Mouse (Mus musculus) limb, embryonic 15.5 days (tissue): ENCODE results near the gene Gpn1. TPM values are rescaled to one million over a fixed set of nuclear protein-coding genes. Genes with fewer than 3 reads are reported as not detected.
"Not testable (repeated sequence)": the region's sequence is repeated elsewhere in the genome, so short reads cannot be mapped to it uniquely, and the experiment has no call there.

ENCODE experiments used
- ATAC-seq: fragments of 200-750 bp; cut with Nextera tagmentation; 2 replicates; pipeline ENCODE4 v1.8.0; 2017; ENCODE audit warnings: low read depth, moderate TSS enrichment; ENCODE audit not compliant: insufficient number of reproducible peaks, low FRiP score, low TSS enrichment
- H3K27ac ChIP-seq: fragments of 300-500 bp; sonication (generic); 2 replicates; pipeline ENCODE4 v1.5.1; 2015; ENCODE audit warnings: moderate library complexity, mild to moderate bottlenecking, inconsistent platforms
- H3K27me3 ChIP-seq: fragments of 300-500 bp; sonication (generic); 2 replicates; pipeline ENCODE4 v1.6.1; 2015; ENCODE audit warnings: inconsistent platforms
- H3K36me3 ChIP-seq: fragments of 300-500 bp; sonication (generic); 2 replicates; pipeline ENCODE4 v1.6.1; 2015; ENCODE audit warnings: inconsistent platforms
- H3K4me1 ChIP-seq: fragments of 300-500 bp; sonication (generic); 2 replicates; pipeline ENCODE4 v1.6.1; 2015; ENCODE audit warnings: inconsistent platforms
- H3K4me2 ChIP-seq: fragments of 300-500 bp; sonication (generic); 2 replicates; pipeline ENCODE4 v1.6.1; 2015; ENCODE audit warnings: mild to moderate bottlenecking, inconsistent platforms
- H3K4me3 ChIP-seq: fragments of 300-500 bp; sonication (generic); 2 replicates; pipeline ENCODE4 v1.5.1; 2015; ENCODE audit warnings: mild to moderate bottlenecking, inconsistent platforms
- H3K9ac ChIP-seq: fragments of 300-500 bp; sonication (generic); 2 replicates; pipeline ENCODE4 v1.6.1; 2015; ENCODE audit warnings: inconsistent platforms
- H3K9me3 ChIP-seq: fragments of 300-500 bp; sonication (generic); 2 replicates; pipeline ENCODE4 v1.6.1; 2016; ENCODE audit warnings: inconsistent platforms
- WGBS: fragments of 180-500 bp; shearing (Covaris S2); methylation state at CpG from one replicate; pipeline ENCODE4 v1.1.7; 2015; 5-methylcytosine and 5-hydroxymethylcytosine counted together
- polyA plus RNA-seq: library from polyadenylated mRNA; unstranded; fragments of >200 nt; fragmentation: Nextera tagmentation; extraction: Ambion mirVana; gene quantifications from 2 replicates; pipeline ENCODE4 v1.2.1, GENCODE M21; 2015

Gpn1 gene
- polyA plus RNA-seq, 1 experiment from 2014 or later = 54.2 TPM

- WGBS = 59% methylated on average over 7 of the region's 7 CpGs
- peaks cover 4% of the 10 kb centered on the region; the same call in 1 of the 2 replicates for H3K36me3 ChIP-seq
These were observed 5.3 kb upstream of the Gpn1 start for GRCm38 (mm10) chr5:31489116-31489769.

GRCm38 (mm10) chr5:31492031-31492430 is 2.5 kb upstream of the Gpn1 start:
- no peak overlapping the region for H3K9ac ChIP-seq
- H3K4me1 ChIP-seq = peaks cover 8% of the 10 kb centered on the region
- H3K4me3 ChIP-seq = no peak overlapping the region
- H3K27me3 ChIP-seq = no peaks in the 10 kb centered on the region
- ATAC-seq = no peak
- H3K4me2 ChIP-seq = no peak overlapping the region
- H3K9me3 ChIP-seq = no peaks in the 10 kb centered on the region
- peaks cover 7% of the 10 kb centered on the region for H3K36me3 ChIP-seq
- no peak overlapping the region for H3K27ac ChIP-seq
- WGBS = 85% methylated on average over 1 of the region's 1 CpGs

More at GRCm38 (mm10) chr5:31489116-31489769, 5.3 kb upstream of the Gpn1 start:
- H3K4me2 ChIP-seq = no peak overlapping the region
- H3K4me1 ChIP-seq = no peaks in the 10 kb centered on the region
- ATAC-seq = no peak
- no peak overlapping the region for H3K4me3 ChIP-seq
- H3K9ac ChIP-seq = no peak overlapping the region
- H3K27ac ChIP-seq = no peak overlapping the region
- no peaks in the 10 kb centered on the region for H3K27me3 ChIP-seq
- no peaks in the 10 kb centered on the region for H3K9me3 ChIP-seq

- whole genome bisulfite sequencing = 86% methylated on average over 10 of the region's 10 CpGs
- no peak for ATAC-seq
- no peaks in the 10 kb centered on the region for H3K27me3 ChIP-seq
These were observed 10.3 kb downstream of the Gpn1 start for GRCm38 (mm10) chr5:31504843-31505242.

GRCm38 (mm10) chr5:31512481-31512880 is 17.9 kb downstream of the Gpn1 start:
- ATAC-seq = no peak
- WGBS = 81% methylated on average over 1 of the region's 1 CpGs

More at GRCm38 (mm10) chr5:31504843-31505242, 10.3 kb downstream of the Gpn1 start:
- no peak overlapping the region for H3K4me3 ChIP-seq
- H3K36me3 ChIP-seq = peaks cover 86% of the 10 kb centered on the region
- H3K9me3 ChIP-seq = no peaks in the 10 kb centered on the region
- no peak overlapping the region for H3K27ac ChIP-seq
- H3K4me1 ChIP-seq = no peaks in the 10 kb centered on the region
- no peak overlapping the region for H3K4me2 ChIP-seq
- H3K9ac ChIP-seq = no peak overlapping the region

GRCm38 (mm10) chr5:31520556-31520955 is 26.0 kb downstream of the Gpn1 start:
- ATAC-seq = no peak
- no peaks in the 10 kb centered on the region for H3K9me3 ChIP-seq
- peaks cover 71% of the 10 kb centered on the region for H3K36me3 ChIP-seq
- H3K27me3 ChIP-seq = no peaks in the 10 kb centered on the region
- no peak overlapping the region for H3K27ac ChIP-seq
- H3K4me3 ChIP-seq = no peak overlapping the region
- H3K9ac ChIP-seq = no peak overlapping the region
- no peak overlapping the region for H3K4me2 ChIP-seq
- 93% methylated on average over 6 of the region's 6 CpGs for WGBS
- H3K4me1 ChIP-seq = peaks cover 2% of the 10 kb centered on the region

More at GRCm38 (mm10) chr5:31512481-31512880, 17.9 kb downstream of the Gpn1 start:
- Histone ChIP-seq H3K4me2 (no peak overlapping the region), H3K4me3 (no peak overlapping the region), H3K9ac (no peak overlapping the region), H3K27ac (no peak overlapping the region), H3K9me3 (no peaks in the 10 kb centered on the region), H3K36me3 (peaks cover 91% of the 10 kb centered on the region), H3K4me1 (no peaks in the 10 kb centered on the region), H3K27me3 (no peaks in the 10 kb centered on the region)

GRCm38 (mm10) chr5:31526354-31527116 is 32.0 kb downstream of the Gpn1 start, which contains the start of gene Slc4a1ap:
Gene Slc4a1ap, plus strand, starts transcription at chr5:31526995.
- Histone ChIP-seq H3K27ac (peak within 1 kb of the TSS; percentile 88), H3K4me2 (peak within 1 kb of the TSS; percentile 93), H3K9me3 (no peaks in the 10 kb centered on the region), H3K27me3 (no peaks in the 10 kb centered on the region), H3K36me3 (peaks cover 37% of the 10 kb centered on the region), H3K4me3 (peak within 1 kb of the TSS; percentile 98), H3K4me1 (peaks cover 21% of the 10 kb centered on the region), H3K9ac (peak within 1 kb of the TSS; percentile 85)
- under 1% methylated on average over 28 of the region's 28 CpGs for WGBS
- ATAC-seq = peak; percentile 61; the same call in 1 of the 2 replicates

- Histone ChIP-seq H3K9ac (peak overlapping the region; percentile 85), H3K36me3 (peaks cover 38% of the 10 kb centered on the region), H3K4me1 (peaks cover 21% of the 10 kb centered on the region), H3K4me2 (peak overlapping the region; percentile 93), H3K27ac (peak overlapping the region; percentile 88), H3K4me3 (peak overlapping the region; percentile 98), H3K9me3 (no peaks in the 10 kb centered on the region), H3K27me3 (no peaks in the 10 kb centered on the region)
- 2% methylated on average over 40 of the region's 40 CpGs for WGBS
- no peak for ATAC-seq
These were observed 32.7 kb downstream of the Gpn1 start for GRCm38 (mm10) chr5:31527117-31527680.

GRCm38 (mm10) chr5:31527707-31528106 is 33.2 kb downstream of the Gpn1 start, which contains the start of gene Supt7l:
Gene Supt7l, minus strand, starts transcription at chr5:31527807.
- peaks cover 38% of the 10 kb centered on the region for H3K36me3 ChIP-seq
- peaks cover 21% of the 10 kb centered on the region for H3K4me1 ChIP-seq
- H3K4me3 ChIP-seq = peak within 1 kb of the TSS; percentile 98
- H3K27ac ChIP-seq = peak within 1 kb of the TSS; percentile 88
- not testable (repeated sequence) for H3K27me3 ChIP-seq, ATAC-seq, H3K9me3 ChIP-seq
- 82% methylated on average over 11 of the region's 11 CpGs for WGBS
- peak within 1 kb of the TSS; percentile 85 for H3K9ac ChIP-seq
- peak within 1 kb of the TSS; percentile 93 for H3K4me2 ChIP-seq

GRCm38 (mm10) chr5:31528560-31528959 is 34.0 kb downstream of the Gpn1 start:
- Histone ChIP-seq H3K27ac (no peak overlapping the region), H3K4me3 (no peak overlapping the region), H3K4me2 (no peak overlapping the region), H3K9ac (no peak overlapping the region), H3K9me3 (no peaks in the 10 kb centered on the region), H3K4me1 (peaks cover 21% of the 10 kb centered on the region), H3K36me3 (peaks cover 39% of the 10 kb centered on the region), H3K27me3 (no peaks in the 10 kb centered on the region)
- no peak for ATAC-seq
- 55% methylated on average over 2 of the region's 2 CpGs for WGBS

GRCm38 (mm10) chr5:31535228-31535627 is 40.7 kb downstream of the Gpn1 start:
- no peaks in the 10 kb centered on the region for H3K9me3 ChIP-seq
- no peak overlapping the region for H3K27ac ChIP-seq
- no peaks in the 10 kb centered on the region for H3K27me3 ChIP-seq
- H3K36me3 ChIP-seq = peaks cover 83% of the 10 kb centered on the region
- no peak overlapping the region for H3K4me2 ChIP-seq
- H3K4me3 ChIP-seq = no peak overlapping the region
- 86% methylated on average over 2 of the region's 2 CpGs for WGBS
- no peak overlapping the region for H3K9ac ChIP-seq
- no peaks in the 10 kb centered on the region for H3K4me1 ChIP-seq
- no peak for ATAC-seq

GRCm38 (mm10) chr5:31559401-31559800 is 64.9 kb downstream of the Gpn1 start:
- no peak overlapping the region for H3K27ac ChIP-seq
- peaks cover 52% of the 10 kb centered on the region for H3K36me3 ChIP-seq
- ATAC-seq = no peak

GRCm38 (mm10) chr5:31560352-31560751 is 65.8 kb downstream of the Gpn1 start:
- Histone ChIP-seq H3K27ac (no peak overlapping the region), H3K4me2 (no peak overlapping the region), H3K4me1 (peaks cover 15% of the 10 kb centered on the region), H3K9me3 (no peaks in the 10 kb centered on the region), H3K27me3 (no peaks in the 10 kb centered on the region), H3K4me3 (no peak overlapping the region), H3K9ac (no peak overlapping the region), H3K36me3 (peaks cover 44% of the 10 kb centered on the region)
- 93% methylated on average over 2 of the region's 2 CpGs for WGBS
- ATAC-seq = no peak

More at GRCm38 (mm10) chr5:31559401-31559800, 64.9 kb downstream of the Gpn1 start:
- 47% methylated on average over 1 of the region's 1 CpGs for WGBS
- no peak overlapping the region for H3K4me3 ChIP-seq
- H3K4me1 ChIP-seq = peaks cover 15% of the 10 kb centered on the region
- no peaks in the 10 kb centered on the region for H3K9me3 ChIP-seq
- H3K27me3 ChIP-seq = no peaks in the 10 kb centered on the region
- H3K4me2 ChIP-seq = no peak overlapping the region
- no peak overlapping the region for H3K9ac ChIP-seq
